Mouse (Mus musculus): Measurements from ENCODE around the gene Hltf.
A peak's percentile ranks its signal among the peaks of the same experiment; 100 is the strongest.
"Not testable (repeated sequence)": the region's sequence is repeated elsewhere in the genome, so short reads cannot be mapped to it uniquely, and the experiment has no call there.

Gene Hltf

GRCm38 (mm10) chr3:20104318-20104717 is 46.7 kb downstream of the Hltf start:
- no peak for DNase-seq (ENCODE audit: low spot score in 2 of 2)

GRCm38 (mm10) chr3:20104776-20105175 is 47.2 kb downstream of the Hltf start:
- DNase-seq (ENCODE audit: low spot score in 2 of 2) = no peak

- no peak for DNase-seq (ENCODE audit: low spot score in 2 of 2)
Measured at GRCm38 (mm10) chr3:20108881-20109280, 51.3 kb downstream of the Hltf start.

GRCm38 (mm10) chr3:20111913-20112312 is 54.3 kb downstream of the Hltf start:
- DNase-seq (ENCODE audit: low spot score in 2 of 2) = no peak

- DNase-seq (ENCODE audit: low spot score in 2 of 2) = no peak
Measured at GRCm38 (mm10) chr3:20119044-20119591, 61.5 kb downstream of the Hltf start.

GRCm38 (mm10) chr3:20119686-20120244 is 62.2 kb downstream of the Hltf start:
- DNase-seq (ENCODE audit: low spot score in 2 of 2) = no peak

GRCm38 (mm10) chr3:20121582-20121981 is 64.0 kb downstream of the Hltf start:
- not testable (repeated sequence) for DNase-seq (ENCODE audit: low spot score in 2 of 2)

- DNase-seq (ENCODE audit: low spot score in 2 of 2) = no peak
Measured at GRCm38 (mm10) chr3:20125604-20126003, 68.0 kb downstream of the Hltf start.

GRCm38 (mm10) chr3:20127047-20127595 is 69.5 kb downstream of the Hltf start:
- DNase-seq (ENCODE audit: low spot score in 2 of 2) = no peak

GRCm38 (mm10) chr3:20129491-20129890 is 71.9 kb downstream of the Hltf start:
- DNase-seq (ENCODE audit: low spot score in 2 of 2) = no peak

- no peak for DNase-seq (ENCODE audit: low spot score in 2 of 2)
Measured at GRCm38 (mm10) chr3:20130456-20131349, 73.1 kb downstream of the Hltf start.

GRCm38 (mm10) chr3:20131350-20131720 is 73.7 kb downstream of the Hltf start:
- no peak for DNase-seq (ENCODE audit: low spot score in 2 of 2)

GRCm38 (mm10) chr3:20132731-20133130 is 75.1 kb downstream of the Hltf start:
- DNase-seq (ENCODE audit: low spot score in 2 of 2) = peak in 1 of 2 experiments; percentile 4

GRCm38 (mm10) chr3:20133745-20134144 is 76.1 kb downstream of the Hltf start:
- no peak for DNase-seq (ENCODE audit: low spot score in 2 of 2)

- DNase-seq (ENCODE audit: low spot score in 2 of 2) = no peak
Measured at GRCm38 (mm10) chr3:20134545-20134944, 76.9 kb downstream of the Hltf start.

GRCm38 (mm10) chr3:20136868-20137581 is 79.4 kb downstream of the Hltf start:
- no peak for DNase-seq (ENCODE audit: low spot score in 2 of 2)

- DNase-seq (ENCODE audit: low spot score in 2 of 2) = no peak
Measured at GRCm38 (mm10) chr3:20141240-20141639, 83.6 kb downstream of the Hltf start.

- DNase-seq (ENCODE audit: low spot score in 2 of 2) = no peak
Measured at GRCm38 (mm10) chr3:20141679-20142078, 84.1 kb downstream of the Hltf start.

- DNase-seq (ENCODE audit: low spot score in 2 of 2) = no peak
Measured at GRCm38 (mm10) chr3:20142101-20142500, 84.5 kb downstream of the Hltf start.

GRCm38 (mm10) chr3:20142576-20142975 is 85.0 kb downstream of the Hltf start:
- DNase-seq (ENCODE audit: low spot score in 2 of 2) = no peak

GRCm38 (mm10) chr3:20143726-20144125 is 86.1 kb downstream of the Hltf start:
- DNase-seq (ENCODE audit: low spot score in 2 of 2) = no peak

- no peak for DNase-seq (ENCODE audit: low spot score in 2 of 2)
Measured at GRCm38 (mm10) chr3:20144401-20144800, 86.8 kb downstream of the Hltf start.

Measured in spleen, postnatal 4 days (tissue).